Mouse (Mus musculus) E14TG2a.4 (cell line): Measurements from ENCODE around the gene Celf5.

Experiments
- CTCF ChIP-seq: conservative IDR thresholded peaks from 2 replicates; pipeline ENCODE4 v1.5.1; 2014; ENCODE audit warnings: low read length
- POU5F1 ChIP-seq: IDR thresholded peaks from 2 replicates; pipeline ENCODE4 v1.6.1; 2014; ENCODE audit warnings: low read length, borderline replicate concordance

GRCm38 (mm10) chr10:81485479-81486018, 3.0 kb upstream of the Celf5 start:
- no peak for TF ChIP-seq CTCF
- no peak for TF ChIP-seq POU5F1
